Mouse (Mus musculus): Measurements from ENCODE around the gene Rpl39l.
"Not testable (repeated sequence)": the region's sequence is repeated elsewhere in the genome, so short reads cannot be mapped to it uniquely, and the experiment has no call there.

Gene Rpl39l

DNA sequence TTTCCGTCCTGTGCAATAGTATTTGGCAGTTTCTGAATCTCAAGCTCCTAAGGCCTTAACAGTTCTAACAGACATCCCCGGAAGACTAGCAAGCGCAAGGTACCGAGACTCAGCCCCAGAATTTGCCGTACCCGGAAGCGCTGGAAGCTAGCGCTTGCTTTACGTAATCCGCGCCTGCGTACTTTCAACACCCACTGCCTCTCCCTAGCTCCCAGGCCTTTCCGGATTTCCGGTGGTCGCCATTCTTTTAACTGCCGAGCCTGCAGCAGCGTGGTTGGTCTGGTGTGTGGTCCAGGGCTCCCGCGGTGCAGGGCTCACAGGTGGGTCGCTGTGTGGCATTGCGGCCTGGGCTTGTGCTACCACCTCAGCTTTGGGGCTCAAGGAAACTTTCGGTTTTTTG is at the start of gene Rpl39l:
Gene Rpl39l (plus strand): TSS at position 222 of the 400 bp plus-strand sequence.
- no peak for DNase-seq

DNA sequence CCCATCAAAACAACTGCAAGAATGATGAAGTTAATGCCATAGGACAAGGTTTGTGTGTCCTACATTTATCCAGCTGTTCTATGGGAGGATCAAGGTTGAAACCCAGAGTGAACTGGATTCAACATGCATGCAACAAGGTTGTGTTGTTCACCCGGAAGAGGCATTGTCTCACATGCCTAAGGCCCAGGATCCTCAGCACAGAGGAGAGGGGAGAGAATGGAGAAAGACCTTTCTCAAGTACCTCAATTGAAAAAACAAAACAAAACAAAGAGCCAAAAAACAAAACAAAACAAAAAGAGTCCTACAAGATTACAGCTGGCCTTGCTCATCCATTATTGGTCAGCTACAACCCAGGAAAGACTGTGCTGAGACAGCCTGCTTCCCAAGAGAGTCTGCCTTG is 42.4 kb upstream of the Rpl39l start:
- no peak for DNase-seq

- DNase-seq: no peak
Observed at GRCm38 (mm10) chr16:10129052-10129911, 40.7 kb upstream of the Rpl39l start.

GRCm38 (mm10) chr16:10143166-10143565 is 26.9 kb upstream of the Rpl39l start:
- peak; percentile 10 to 42 for DNase-seq

DNA sequence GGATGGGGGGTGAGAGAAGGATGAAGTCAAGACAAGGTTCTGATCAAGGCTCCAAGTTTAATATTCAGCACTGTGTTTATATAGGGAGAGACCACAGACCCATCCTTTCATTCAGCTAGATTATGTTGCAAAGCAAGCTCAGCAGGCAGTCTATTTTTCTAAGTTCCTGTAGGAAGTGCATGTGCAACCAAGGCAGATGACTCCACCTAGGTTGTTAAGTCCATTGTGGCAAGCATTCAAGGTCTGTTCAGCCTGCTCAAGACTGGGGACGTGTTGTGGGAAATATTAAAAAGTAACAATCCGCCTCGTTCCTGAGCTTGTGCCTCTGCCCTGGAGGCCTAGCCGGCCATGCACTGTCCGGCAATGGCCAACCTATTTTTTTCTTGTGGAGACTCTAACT is 22.6 kb upstream of the Rpl39l start:
- DNase-seq: no peak

- DNase-seq: no peak
Observed at GRCm38 (mm10) chr16:10169123-10169905, 712 bp upstream of the Rpl39l start.

DNA sequence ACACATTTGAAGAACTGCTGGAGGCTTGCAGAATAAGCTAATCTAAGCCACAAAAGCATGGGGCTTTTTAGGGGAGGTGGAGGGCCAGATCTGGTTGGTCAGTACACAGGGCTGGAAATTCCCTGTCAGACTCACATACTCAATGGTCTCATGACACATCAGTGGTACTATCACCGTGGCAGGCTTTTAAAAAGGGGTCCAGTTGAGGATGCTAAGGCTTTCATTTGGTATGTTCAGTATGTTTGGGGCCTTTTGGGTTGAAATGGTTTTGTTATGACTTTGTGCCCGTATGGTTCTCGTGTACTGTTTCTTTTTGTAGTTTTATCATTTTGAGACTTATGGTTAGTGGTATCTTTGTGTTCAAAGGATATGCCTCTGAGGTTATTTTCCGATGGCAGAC is 1.2 kb downstream of the Rpl39l start:
- no peak for DNase-seq

DNA sequence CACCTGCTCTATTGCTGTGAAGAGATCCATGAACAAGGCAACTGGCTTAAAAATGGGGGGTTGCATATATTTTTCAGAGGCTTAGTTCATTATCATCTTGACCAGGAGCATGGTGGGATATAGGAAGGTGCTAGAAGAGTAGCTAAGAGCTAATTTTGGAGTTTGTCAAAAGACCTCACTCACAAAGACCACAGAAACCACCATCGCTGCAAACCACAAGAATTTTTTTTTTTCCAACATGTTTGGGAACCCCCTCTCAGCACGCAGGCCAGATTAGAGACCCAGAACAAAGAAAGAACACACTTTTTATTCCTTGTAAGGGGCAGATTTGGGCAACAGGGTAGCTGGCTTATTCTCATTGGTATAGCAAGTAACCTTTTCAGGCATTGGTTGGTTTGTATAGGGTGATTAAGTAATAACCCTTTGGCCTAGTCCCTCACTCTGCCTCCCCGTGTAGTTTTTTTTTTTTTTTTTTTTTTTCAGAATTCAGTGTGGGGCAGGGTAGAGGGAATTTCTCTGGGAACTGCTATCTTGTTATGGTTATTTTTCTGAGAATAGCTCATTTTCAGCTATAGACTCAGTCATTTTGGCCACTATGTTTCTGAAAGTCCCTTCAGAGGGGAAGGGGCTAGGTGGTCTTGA is 2.3 kb downstream of the Rpl39l start:
- DNase-seq: no peak

DNA sequence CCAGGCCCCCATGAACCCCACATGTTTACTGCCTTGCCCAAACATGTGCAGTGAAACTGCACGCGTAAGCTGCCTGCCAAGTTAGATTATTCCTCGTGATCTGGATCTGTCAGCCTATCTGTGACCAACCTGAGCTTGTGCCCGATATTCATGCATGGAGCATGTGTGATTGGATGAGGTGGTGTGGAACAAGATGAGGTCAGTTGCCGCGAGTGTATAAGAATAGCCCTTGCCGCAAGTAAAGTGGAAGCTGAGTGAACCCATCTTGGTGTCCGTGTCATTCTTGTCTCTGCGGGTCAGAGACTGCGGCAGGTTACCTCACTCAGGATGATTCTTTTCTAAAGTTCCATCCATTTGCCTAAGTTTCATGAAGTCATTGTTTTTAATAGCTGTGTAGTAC is 17.4 kb downstream of the Rpl39l start:
- not testable (repeated sequence) for DNase-seq

GRCm38 (mm10) chr16:10192679-10193506 is 22.9 kb downstream of the Rpl39l start, which contains the start of gene Atf7ip2:
Gene Atf7ip2, plus strand, starts transcription at chr16:10192712.
- DNase-seq: peak; percentile 90 to 96

DNA sequence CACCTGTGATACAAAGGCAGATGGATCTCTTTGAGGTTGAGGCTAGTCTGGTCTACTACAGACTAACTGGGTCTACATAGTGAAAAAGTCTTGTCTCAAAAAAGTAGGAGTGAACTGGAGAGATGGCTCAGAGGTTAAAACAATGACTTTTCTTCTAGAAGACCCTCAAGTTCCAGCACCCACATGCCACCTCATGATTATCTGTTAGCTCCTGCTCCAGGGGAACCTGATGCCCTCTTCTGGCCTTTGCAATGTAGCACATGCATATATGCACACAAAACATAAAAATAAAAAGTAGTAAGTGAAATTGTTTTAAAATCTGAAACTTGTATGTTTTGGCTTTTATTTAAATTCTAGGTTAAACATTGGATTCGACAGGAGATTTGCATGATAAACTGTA is 38.8 kb downstream of the Rpl39l start:
- DNase-seq: no peak

DNA sequence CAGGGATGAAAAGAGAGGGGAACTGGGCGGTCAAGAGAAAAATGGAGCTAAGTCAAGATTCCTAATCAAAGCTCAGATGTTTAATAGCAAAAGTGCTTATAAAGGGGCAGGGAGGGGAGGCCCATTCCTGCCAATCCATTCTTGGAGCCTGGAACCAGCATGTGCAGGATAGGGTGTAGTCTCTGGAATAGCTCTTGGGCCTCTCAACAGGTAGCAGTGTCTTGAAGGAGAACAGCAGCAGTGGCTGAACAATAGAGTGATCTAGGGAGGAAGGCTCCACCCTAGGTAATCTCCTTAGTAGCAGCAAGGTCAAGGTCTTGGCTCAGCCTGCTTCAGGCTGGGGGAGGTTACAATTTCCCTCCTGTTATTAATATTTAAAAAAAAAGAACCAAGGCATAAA is 46.3 kb downstream of the Rpl39l start:
- DNase-seq: not testable (repeated sequence)

GRCm38 (mm10) chr16:10217020-10217419 is 47.0 kb downstream of the Rpl39l start:
- DNase-seq: not testable (repeated sequence)
